Mouse (Mus musculus) heart, postnatal 36 days (tissue): Measurements from ENCODE around the gene Rad17. TPM values are rescaled to one million over a fixed set of nuclear protein-coding genes. Genes with fewer than 3 reads are reported as not detected.

ENCODE experiments used
- DNase-seq, 2 experiments: peaks; one replicate each; pipeline ENCODE4 v3.0.0; 2021 to 2022
- intact Hi-C: fragments of 180-260 bp; cut with DNase I; formaldehyde crosslinking; loops from one replicate; pipeline ENCODE4 v1.15.1; 2025
- total RNA-seq, 2 experiments: library from RNA; stranded (reverse); gene quantifications; 2 replicates each; pipeline ENCODE4 v1.2.3; 2021

Gene Rad17
- total RNA-seq, 2 experiments from 2014 or later: 12.3 to 15.1 TPM

DNA sequence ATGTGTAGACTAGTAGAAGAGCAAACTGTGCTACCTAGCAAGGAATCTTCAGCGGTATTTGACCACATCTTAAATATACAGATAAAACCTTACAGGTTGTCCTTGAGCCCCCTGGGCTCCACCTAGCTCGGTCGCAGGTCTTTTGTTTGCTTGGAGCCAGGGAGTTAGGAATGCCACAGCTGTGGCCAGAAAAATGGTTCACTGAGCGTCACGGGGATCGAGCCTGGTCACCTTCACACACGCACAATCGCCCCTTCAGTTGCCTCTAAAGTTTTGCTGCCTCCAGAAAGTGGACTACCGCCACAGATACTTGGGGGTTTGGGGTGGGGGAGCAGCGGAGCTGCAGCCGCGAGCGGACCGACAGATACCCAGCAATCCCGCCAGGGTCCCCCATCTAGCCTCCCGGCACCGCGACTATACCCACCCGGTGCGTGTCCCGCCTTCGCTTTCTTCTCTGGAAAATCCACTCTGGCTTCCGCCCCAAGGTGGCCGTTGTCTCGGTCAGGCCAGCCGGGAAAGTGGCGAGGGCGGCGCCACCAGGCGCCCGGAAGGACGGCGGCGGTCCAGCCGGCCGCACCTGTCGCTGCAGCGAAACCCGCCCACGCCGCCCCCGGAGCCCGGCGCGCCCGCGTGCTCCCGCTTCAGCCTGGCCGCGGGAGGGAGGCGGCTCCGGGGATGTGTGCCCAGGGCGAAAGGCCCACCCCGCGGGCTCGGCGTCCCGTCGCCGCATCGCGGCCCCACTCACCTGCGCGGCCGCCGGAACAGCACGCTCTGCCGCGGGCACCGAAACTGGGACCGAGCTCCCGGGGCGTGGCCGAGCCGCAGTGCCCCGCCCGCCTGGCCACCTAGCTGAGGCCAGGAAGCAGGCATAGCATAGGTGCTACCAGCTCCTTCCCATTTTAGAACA, 34.4 kb downstream of the Rad17 start, which contains the start of gene Marveld2:
Gene Marveld2 (minus strand): TSS at position 791 of the 907 bp plus-strand sequence.
- peak; percentile 26 to 29 for DNase-seq
- intact Hi-C loops: no loop called here

DNA sequence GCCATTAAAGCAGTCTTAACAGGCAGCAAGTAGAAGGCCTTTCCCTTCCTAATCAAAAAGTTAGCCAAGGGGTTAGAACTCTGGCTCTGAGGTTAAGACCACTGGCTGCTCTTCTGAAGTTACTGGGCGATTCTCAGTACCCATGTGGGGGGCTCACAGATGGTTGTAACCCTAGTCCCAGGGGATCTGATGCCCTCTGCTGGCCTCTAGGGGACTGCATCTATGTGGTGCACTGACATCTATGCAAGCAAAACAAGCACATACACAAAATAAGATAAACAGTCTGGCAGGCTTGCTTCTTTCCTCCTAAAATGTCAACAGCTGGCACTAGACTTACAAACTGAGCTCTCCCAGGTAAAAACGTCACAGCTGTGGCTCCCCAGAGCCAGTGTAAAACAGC, 37.9 kb downstream of the Rad17 start:
- intact Hi-C loops: no loop called here
- no peak for DNase-seq

DNA sequence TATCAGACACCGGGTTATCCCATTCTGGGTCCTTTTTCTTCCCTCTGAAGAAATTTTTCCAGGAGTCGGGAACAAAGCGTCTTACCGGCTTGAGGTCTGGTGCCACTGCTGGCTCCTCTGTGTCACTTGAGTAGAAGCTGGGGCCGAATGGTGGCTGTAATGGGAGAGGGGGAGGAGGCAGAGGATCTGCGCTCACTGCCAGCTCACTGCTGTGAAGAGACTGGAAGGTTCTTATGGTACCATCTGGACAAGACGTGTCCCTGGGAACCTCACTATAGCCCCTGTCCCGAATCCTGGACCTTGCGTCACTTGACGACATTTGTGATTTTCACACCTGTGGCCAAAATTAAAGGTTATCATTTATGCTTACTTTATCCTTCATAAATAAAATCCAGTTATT, 38.6 kb downstream of the Rad17 start:
- DNase-seq: no peak
- intact Hi-C loops: no loop called here

DNA sequence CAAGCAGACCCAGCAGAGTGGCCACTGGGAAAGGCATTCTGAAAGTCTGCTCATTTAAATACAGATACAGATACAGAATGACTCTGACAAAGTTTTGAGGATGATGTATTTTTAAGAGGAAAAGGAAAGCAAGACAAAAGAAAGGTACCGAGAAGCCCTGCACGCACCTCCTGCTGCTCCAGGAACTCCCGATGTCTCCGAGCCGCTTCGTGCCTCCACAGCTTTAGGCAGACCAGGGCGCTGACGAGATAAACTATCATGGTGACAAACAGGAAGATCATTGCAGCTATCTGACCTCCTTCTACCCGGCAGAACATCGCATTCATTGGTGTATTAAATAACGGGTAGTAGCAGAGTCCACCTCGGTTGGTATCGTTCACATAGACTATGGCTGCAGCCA, 39.6 kb downstream of the Rad17 start:
- intact Hi-C loops: no loop called here
- DNase-seq: no peak

DNA sequence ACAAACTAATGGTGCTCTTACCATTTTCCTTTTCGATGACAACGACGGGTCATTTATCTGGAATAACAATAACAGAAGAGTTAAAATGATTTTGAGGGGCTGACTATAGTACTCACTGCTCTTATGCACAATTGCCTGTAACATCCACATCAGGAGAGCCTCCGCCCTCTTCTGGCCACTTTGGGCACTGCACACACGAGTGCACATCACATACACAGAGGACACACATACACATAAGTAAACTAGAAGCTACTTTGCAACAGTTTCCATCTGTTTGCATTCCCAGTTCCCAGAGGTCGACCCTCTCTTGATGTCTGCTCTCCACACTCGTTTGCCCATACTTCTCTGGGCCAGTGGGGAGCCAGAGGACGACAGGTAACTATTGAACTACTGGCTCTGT, 43.1 kb downstream of the Rad17 start:
- DNase-seq: no peak
- intact Hi-C loops: no loop called here

DNA sequence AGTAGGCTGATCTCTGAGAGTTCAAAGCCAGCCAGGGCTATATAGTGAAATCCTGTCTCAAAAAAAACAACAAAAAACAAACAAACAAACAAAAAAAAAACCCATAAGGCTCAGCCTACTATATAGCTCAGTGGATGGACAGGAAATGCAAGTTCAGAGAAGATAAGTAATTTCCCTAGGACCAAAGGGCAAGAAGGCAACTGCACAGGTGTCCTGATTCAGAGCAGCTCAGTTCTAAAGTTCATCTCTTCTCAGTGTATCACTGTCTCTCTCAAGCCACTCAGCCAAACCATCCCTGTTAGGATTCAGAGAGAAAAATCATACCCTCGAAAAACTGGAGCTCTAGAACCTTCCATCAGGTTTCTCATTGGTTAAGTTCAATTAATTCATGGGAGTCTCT, 45.0 kb downstream of the Rad17 start:
- intact Hi-C loops: no loop called here
- no peak for DNase-seq

DNA sequence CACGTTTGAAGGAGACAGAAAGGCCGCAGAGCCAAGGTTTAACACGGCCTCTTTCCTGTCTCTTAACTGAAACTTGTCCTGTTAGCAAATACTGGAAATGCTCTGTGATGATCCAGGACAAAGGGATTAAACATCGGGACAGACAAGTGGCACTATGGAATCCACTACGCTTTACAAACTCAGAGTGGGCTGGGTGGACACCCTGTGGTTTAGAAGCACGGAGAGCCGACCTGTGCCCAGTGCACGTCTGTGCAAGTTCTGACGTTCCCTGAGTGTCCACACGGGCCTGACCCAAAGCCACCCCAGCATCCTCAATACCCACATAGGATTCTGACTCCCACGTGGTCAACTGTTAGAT, 47.1 kb downstream of the Rad17 start:
- intact Hi-C loops: no loop called here
- no peak for DNase-seq

DNA sequence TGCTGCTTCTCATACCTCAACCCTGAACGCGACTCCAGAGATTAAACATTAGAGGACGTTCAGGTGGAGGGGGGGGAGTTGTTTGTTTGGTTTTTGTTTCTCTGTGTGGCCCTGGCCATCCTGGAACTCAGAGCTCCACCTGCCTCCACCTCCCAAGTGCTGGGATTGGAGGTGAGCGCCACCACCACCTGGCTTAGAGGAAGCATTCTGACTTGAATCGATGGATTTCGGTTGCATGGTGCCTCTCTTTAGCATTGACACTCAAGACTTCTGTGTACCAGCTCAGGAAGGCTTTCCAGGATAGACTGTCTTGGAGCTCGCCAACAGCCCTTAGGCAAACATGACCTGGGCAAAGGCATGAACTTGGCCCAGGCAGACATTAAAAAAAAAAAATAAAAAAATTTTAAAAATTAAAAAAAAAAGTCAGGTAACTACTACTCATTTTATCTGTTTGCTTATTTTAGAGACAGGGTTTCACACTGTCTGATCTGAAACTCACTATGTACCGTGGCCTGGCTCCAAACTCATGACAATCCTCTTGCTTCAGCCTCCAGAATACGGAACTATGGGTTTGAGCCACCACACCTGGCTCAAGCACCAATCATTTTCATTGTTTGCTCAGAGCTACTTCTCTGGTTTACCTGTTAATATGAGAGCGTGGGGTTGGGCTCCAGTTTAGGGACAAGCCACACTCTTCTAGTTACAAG, 47.7 kb downstream of the Rad17 start:
- no peak for DNase-seq
- intact Hi-C loops: no loop called here

DNA sequence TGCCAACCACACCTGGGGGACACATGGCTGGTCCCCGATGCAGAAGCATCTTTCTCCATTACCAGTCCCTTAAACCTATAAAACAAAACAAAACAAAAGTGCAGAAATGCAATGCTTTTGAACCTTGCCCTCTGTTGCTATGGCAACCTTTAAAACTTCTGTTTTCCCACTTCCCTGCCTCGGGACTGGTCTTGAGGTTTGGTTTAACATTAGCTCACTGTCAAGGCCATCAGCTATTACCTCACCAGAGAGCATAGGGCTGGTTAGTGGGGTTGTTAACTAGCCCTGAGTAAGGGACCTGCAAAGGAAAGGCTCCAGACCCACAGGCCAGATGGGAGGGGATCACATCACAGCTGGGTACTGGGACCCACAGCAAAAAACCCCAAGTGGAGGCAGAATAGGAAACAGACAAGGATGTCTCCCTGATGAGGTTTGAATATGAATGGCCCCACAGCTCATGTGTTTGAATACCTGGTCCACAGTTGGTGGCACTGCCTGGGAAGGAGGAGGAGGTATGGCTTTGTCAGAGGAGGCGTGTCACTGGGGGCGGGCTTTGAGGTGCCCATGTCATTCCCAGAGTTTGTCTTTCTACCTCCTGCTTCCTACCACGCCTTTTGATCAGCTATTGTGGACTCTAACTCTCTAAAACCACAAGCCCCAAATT, 48.5 kb downstream of the Rad17 start:
- DNase-seq: no peak
- intact Hi-C loops: no loop called here

DNA sequence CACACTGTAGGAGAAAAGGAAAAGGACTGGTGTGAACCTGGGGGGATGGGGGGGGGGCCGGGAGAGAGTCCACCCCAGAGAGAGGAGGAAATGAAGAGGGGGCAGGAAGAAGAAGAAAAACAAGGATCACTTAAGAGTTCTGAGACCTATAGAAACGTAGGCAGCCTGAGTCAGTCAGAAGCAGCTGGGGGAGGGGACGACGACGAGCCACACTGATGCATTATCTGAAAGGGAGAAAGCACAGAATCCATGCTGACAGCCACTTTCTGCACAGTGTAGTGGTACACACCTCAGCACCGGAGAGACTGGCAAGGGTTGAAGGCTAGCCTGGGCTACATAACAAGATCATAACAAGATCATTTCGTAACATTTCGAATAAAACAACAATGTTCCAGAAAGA, 49.8 kb downstream of the Rad17 start:
- intact Hi-C loops: no loop called here
- DNase-seq: peak in 1 of 2 experiments; percentile 9

DNA sequence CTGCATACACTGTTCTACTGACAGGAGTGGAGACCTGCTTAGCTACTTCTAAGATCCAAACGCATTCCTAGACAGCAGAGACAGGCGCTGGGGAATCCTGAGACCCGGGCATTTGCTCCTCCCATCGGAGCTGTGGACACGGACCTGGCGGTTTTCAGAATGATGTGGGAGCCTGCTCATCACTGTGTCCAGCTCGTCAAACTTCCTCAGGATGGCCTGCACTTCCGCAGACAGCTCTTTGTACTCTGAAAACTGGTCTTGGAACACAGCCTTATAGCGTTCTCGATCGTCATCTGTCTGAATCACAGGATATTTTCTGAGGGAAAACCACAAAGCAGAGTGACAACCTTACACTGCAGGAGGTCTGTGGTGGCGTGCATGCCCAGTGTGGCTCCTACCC, 50.5 kb downstream of the Rad17 start:
- no peak for DNase-seq
- intact Hi-C loops: no loop called here

DNA sequence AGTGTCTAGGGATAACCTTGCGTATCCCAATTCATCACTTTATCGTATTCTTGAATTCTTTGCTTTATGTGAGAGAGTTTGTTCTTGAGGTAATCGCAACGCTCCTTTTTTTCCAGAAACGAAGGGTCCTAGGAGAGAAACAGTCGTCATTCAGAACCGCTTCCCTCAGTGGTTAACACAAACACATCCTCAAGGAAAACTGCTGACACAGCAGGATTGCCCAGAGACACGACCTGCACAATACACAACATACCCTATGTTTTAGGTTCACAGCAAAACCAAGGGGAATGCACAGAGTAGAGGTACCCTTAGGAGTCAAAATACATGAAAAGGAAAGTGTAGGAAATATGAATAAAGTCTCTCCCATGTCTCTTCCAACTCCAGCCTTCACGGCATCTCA, 53.6 kb downstream of the Rad17 start:
- no peak for DNase-seq
- intact Hi-C loops: loop anchor here (5.0 kb wide), 1 partner anchor 105 kb away; the partner anchor contains the start of gene Gtf2h2

DNA sequence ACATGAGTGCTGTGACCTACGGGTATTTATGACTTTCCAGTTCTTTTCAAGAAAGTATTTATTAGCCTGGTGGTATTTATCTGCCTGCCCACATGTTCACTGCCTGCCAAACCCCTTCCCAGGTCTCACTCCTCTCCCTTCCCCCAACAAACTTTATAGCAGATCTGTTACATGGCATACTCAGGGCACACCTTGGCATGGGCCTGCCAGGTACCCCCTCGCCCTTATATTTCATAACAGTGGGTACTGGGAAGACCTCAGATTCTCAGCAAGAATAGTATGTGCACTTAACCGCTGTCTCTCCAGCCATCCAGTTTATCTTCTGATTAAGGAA, 55.3 kb downstream of the Rad17 start:
- intact Hi-C loops: loop anchor here (5.0 kb wide), 1 partner anchor 103 kb away; the partner anchor contains the start of gene Gtf2h2
- no peak for DNase-seq

DNA sequence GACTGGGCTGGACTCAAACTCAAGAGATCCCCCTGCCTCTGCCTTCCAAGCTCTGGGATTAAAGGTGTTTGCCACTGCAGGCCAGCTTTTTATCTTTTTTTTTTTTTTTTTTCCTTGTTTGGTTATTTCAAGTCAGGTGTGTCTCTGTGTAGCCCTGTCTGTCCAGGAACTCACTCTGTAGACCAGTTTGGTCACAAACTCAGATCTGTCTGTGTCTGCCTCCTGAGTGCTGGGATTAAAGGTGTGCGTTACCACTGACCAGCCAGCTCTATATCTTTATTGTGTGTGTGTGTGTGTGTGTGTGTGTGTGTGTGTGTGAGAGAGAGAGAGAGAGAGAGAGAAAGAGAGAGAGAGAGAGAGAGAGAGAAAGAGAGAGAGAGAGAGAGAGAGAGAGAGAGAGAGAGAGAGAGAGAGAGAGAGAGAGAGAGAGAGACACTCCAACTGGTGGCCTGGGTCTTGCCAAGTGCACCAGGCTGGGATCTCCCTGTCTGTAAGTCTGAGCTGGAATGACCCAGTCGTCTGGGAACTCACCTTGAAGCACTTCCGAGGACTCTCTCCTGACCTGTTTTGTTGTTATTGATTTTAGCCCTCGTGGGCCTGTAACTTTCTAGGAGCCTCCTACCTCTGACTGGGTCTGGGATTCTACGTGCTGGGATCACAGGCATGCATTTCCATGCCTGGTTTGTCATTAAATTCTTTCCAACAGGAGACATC, 55.9 kb downstream of the Rad17 start:
- intact Hi-C loops: loop anchor here (5.0 kb wide), 1 partner anchor 103 kb away; the partner anchor contains the start of gene Gtf2h2
- DNase-seq: no peak

DNA sequence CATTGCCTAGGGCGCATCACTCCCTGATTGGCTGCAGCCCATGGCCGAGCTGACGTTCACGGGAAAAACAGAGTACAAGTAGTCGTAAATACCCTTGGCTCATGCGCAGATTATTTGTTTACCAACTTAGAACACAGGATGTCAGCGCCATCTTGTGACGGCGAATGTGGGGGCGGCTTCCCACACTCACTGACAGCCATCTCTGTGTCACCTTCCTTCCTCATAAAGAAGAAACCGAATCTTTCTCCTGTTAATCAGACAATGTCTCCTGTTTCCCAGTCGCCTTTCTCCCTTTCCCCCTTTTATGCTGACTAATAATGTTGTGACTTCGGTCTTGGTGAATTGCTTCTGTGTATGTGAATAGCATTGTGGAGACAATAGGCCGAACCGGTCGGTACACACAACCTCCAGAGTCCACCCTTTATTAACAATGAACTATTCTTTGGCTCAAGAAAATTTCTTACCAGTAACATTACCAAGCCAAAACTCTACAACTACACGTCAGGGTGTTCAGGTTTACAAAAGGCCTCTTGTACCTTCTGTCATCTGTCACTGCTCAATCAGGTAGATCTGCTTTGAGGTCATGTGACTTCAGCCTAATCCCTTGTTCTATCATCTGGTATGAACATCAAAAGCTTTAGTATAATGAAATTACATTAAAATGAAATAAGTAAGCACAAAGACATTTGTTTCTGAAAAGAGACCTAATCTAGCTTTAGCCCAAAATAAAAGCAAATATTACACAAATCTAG, 56.6 kb downstream of the Rad17 start:
- DNase-seq: peak; percentile 9 to 17
- intact Hi-C loops: no loop called here

DNA sequence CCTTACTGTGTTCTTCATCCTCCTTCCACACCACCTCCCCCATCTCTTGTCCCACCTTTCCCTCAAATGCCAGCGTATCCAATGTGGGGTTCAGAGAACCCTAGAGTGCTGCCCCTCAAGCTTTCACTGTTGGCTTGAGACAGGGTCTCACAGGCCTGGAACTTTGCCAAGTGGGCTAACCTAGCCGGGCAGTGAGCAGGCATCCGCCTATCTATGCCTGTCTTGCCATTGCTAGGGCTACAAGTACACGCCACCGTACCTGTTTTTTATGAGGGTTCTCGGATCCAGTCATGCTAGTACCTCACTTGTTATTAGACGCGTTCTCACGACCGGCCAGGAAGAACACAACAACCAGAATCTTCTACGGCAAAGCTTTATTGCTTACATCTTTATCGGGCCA, 62.2 kb downstream of the Rad17 start:
- no peak for DNase-seq
- intact Hi-C loops: no loop called here

DNA sequence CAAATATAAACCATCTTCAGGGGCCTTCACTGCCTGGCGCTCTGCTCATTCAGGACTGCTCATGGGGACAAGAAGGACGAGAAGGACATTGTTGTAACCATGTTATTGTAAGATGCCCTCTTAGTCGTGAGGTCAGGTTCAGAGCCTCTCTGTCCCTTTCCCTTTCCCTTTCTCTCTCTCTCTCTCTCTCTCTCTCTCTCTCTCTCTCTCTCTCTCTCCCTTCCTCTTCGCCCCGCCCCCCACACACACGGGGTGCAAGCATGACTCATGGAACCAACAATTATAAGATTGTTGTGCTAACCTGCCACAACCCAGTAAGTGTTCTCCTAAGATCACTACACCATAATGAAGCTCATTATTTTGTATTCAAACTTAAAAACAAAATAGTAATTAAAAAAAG, 68.7 kb downstream of the Rad17 start:
- no peak for DNase-seq
- intact Hi-C loops: no loop called here

DNA sequence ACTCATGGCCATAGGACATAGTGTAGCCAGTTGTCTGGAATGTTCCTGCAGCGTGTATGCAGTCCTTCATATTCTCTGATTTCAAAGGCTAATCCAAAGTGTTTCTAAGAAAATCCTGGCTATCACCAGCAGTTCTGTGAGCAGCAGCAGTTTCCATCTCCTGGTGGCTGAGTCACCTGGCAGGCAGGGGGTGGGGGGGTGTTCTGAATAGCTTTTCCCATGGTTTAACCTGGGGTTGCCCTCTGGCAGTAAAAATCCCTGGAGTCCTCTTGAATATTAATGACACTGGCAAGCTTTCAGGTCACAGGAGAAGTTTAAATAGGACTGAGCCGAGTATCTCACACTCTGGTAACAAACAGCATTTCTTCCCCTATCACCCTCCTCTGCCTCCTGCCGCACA, 69.2 kb downstream of the Rad17 start:
- no peak for DNase-seq
- intact Hi-C loops: no loop called here

DNA sequence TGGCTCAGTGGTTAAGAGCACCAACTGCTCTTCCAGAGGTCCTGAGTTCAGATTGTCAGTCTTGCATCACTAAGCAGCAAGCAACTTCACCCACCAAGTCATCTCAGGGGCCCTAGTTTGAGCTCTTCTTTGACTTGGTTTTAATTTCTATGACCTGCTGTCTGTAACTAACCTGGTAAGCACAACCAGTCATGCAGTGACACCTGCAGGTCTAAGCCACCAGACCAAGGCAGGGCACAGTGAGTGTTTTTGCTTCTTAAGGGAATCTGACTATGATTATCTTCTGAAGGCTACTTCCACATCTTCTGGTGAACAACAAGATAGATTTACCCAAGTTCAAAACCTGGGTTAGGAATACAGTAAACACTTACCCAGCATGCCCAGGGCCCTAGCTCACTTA, 70.9 kb downstream of the Rad17 start:
- DNase-seq: no peak
- intact Hi-C loops: no loop called here

DNA sequence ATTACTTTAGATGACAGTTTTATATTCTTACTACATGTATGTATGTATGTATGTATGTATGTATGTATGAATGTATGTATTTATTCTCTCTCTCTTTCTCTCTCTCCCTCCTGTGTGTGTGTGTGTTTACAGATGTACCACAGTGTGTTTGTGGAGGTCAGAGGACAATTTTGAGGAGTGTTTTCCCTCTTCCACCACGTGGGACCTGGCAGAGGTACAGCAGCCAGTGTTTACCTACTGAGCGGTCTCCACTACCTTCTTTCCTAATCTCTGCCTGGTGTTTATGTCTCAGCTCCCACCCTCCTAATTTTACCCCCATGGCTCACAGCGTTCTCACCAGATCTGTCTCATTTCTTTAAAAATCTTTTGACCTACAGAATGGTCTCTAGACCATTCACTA, 71.6 kb downstream of the Rad17 start:
- intact Hi-C loops: no loop called here
- no peak for DNase-seq
